Mouse (Mus musculus) liver, postnatal 0 days (tissue): ENCODE data around the gene Ubac1. TPM values are rescaled to one million over a fixed set of nuclear protein-coding genes. Genes with fewer than 3 reads are reported as not detected.

ENCODE experiments used
- ATAC-seq: fragments of 200-750 bp; cut with Nextera tagmentation; 2 replicates; pipeline ENCODE4 v1.8.0; 2017; ENCODE audit warnings: mild to moderate bottlenecking, moderate library complexity
- DNase-seq: peaks from one replicate; pipeline ENCODE4 v3.0.0-alpha.2; 2016
- H3K27ac ChIP-seq: fragments of 300-500 bp; sonication (generic); 2 replicates; pipeline ENCODE4 v1.5.1; 2014; ENCODE audit warnings: antibody characterized with exemption, moderate library complexity, mild to moderate bottlenecking, low read depth
- H3K27me3 ChIP-seq: fragments of 300-500 bp; sonication (generic); 2 replicates; pipeline ENCODE4 v1.6.1; 2014; ENCODE audit warnings: low read length, control low read depth, mixed read lengths; ENCODE audit not compliant: insufficient read depth
- H3K36me3 ChIP-seq: fragments of 300-500 bp; sonication (generic); replicated peaks from 2 replicates; pipeline ENCODE4 v1.6.1; 2014; ENCODE audit warnings: mild to moderate bottlenecking, control low read depth, low read length, moderate library complexity, mixed read lengths; ENCODE audit not compliant: insufficient read depth
- H3K4me1 ChIP-seq: fragments of 300-500 bp; sonication (generic); 2 replicates; pipeline ENCODE4 v1.6.1; 2014; ENCODE audit warnings: antibody characterized with exemption, mild to moderate bottlenecking, control low read depth; ENCODE audit not compliant: insufficient read depth
- H3K4me2 ChIP-seq: fragments of 300-500 bp; sonication (generic); 2 replicates; pipeline ENCODE4 v1.6.1; 2014; ENCODE audit warnings: low read depth, mild to moderate bottlenecking, low read length, moderate library complexity, mixed read lengths
- H3K4me3 ChIP-seq: fragments of 300-500 bp; sonication (generic); 2 replicates; pipeline ENCODE4 v1.5.1; 2014; ENCODE audit warnings: low read depth, low read length
- H3K9ac ChIP-seq: fragments of 300-500 bp; sonication (generic); replicated peaks from 2 replicates; pipeline ENCODE4 v1.6.1; 2014; ENCODE audit warnings: mild to moderate bottlenecking, moderate library complexity
- H3K9me3 ChIP-seq: fragments of 300-500 bp; sonication (generic); 2 replicates; pipeline ENCODE4 v1.6.1; 2016; ENCODE audit warnings: mild to moderate bottlenecking, control low read depth, low read length, mixed read lengths
- CTCF ChIP-seq: sonication (generic); IDR thresholded peaks from 2 replicates; pipeline ENCODE4 v1.5.1; 2016; ENCODE audit warnings: antibody characterized with exemption, low read depth
- EP300 ChIP-seq: IDR thresholded peaks from 2 replicates; pipeline ENCODE4 v1.6.1; 2016; ENCODE audit warnings: antibody characterized with exemption, low read depth, mild to moderate bottlenecking
- WGBS: fragments of 180-500 bp; shearing (Covaris S2); extraction: QIAGEN DNeasy Blood & Tissue Kit; methylation state at CpG from one replicate; pipeline ENCODE4 v1.1.7; 2014; ENCODE audit not compliant: insufficient replicate concordance; 5-methylcytosine and 5-hydroxymethylcytosine counted together
- polyA plus RNA-seq: library from polyadenylated mRNA; unstranded; fragments of >200 nt; fragmentation: Nextera tagmentation; extraction: Ambion mirVana; gene quantifications from 2 replicates; pipeline ENCODE4 v1.2.1, GENCODE M21; 2015

Ubac1 gene
- polyA plus RNA-seq, 1 experiment from 2014 or later: 183 TPM

- no peaks in the 10 kb centered on the region for H3K9me3 ChIP-seq
- no peaks in the 10 kb centered on the region for H3K36me3 ChIP-seq
- peak overlapping the region; percentile 69 for H3K4me3 ChIP-seq
- TF ChIP-seq CTCF (no peak), EP300 (no peak)
- H3K9ac ChIP-seq: peak overlapping the region; percentile 79
- peak overlapping the region; percentile 78 for H3K27ac ChIP-seq
- peaks cover 15% of the 10 kb centered on the region for H3K4me1 ChIP-seq
- under 1% methylated on average over 60 of the region's 76 CpGs for WGBS
- H3K4me2 ChIP-seq: peak overlapping the region; percentile 94
- peak; percentile 53 for DNase-seq
- peak; percentile 34 for ATAC-seq
- H3K27me3 ChIP-seq: no peaks in the 10 kb centered on the region
Measured at GRCm38 (mm10) chr2:25982426-25983091, 39.0 kb downstream of the Ubac1 start.

- Histone ChIP-seq H3K9ac (peak overlapping the region; percentile 79), H3K27me3 (no peaks in the 10 kb centered on the region), H3K4me3 (peak overlapping the region; percentile 69), H3K27ac (no peak overlapping the region), H3K36me3 (no peaks in the 10 kb centered on the region), H3K9me3 (no peaks in the 10 kb centered on the region), H3K4me1 (peaks cover 15% of the 10 kb centered on the region), H3K4me2 (peak overlapping the region; percentile 94)
- 3% methylated on average over 16 of the region's 16 CpGs for WGBS
- TF ChIP-seq CTCF (no peak), EP300 (no peak)
- ATAC-seq (no peak), DNase-seq (peak; percentile 64)
Measured at GRCm38 (mm10) chr2:25982052-25982425, 39.5 kb downstream of the Ubac1 start.

- WGBS: 73% methylated on average over 4 of the region's 4 CpGs
- TF ChIP-seq CTCF (no peak), EP300 (no peak)
- Histone ChIP-seq H3K9me3 (no peaks in the 10 kb centered on the region), H3K9ac (no peak overlapping the region), H3K36me3 (no peaks in the 10 kb centered on the region), H3K4me1 (peaks cover 13% of the 10 kb centered on the region), H3K27ac (no peak overlapping the region), H3K4me2 (no peak overlapping the region), H3K27me3 (no peaks in the 10 kb centered on the region), H3K4me3 (no peak overlapping the region)
- DNase-seq: no peak
- no peak for ATAC-seq
Measured at GRCm38 (mm10) chr2:25978997-25979396, 42.5 kb downstream of the Ubac1 start.

- Histone ChIP-seq H3K9ac (no peak overlapping the region), H3K27me3 (no peaks in the 10 kb centered on the region), H3K27ac (no peak overlapping the region), H3K4me2 (no peak overlapping the region), H3K36me3 (no peaks in the 10 kb centered on the region), H3K4me1 (peaks cover 8% of the 10 kb centered on the region), H3K4me3 (no peak overlapping the region), H3K9me3 (no peaks in the 10 kb centered on the region)
- no peak for DNase-seq
- ATAC-seq: no peak
- TF ChIP-seq EP300: no peak
- WGBS: 78% methylated on average over 7 of the region's 7 CpGs
Measured at GRCm38 (mm10) chr2:25977587-25978239, 43.8 kb downstream of the Ubac1 start.

GRCm38 (mm10) chr2:25975141-25975770, 46.3 kb downstream of the Ubac1 start:
- Histone ChIP-seq H3K27me3 (no peaks in the 10 kb centered on the region), H3K4me2 (no peak overlapping the region), H3K9ac (no peak overlapping the region), H3K4me1 (peaks cover 11% of the 10 kb centered on the region), H3K27ac (no peak overlapping the region), H3K36me3 (no peaks in the 10 kb centered on the region), H3K9me3 (no peaks in the 10 kb centered on the region), H3K4me3 (no peak overlapping the region)
- DNase-seq (no peak), ATAC-seq (no peak)
- 79% methylated on average over 4 of the region's 4 CpGs for WGBS
- TF ChIP-seq CTCF (no peak), EP300 (no peak)

GRCm38 (mm10) chr2:25970426-25970825, 51.1 kb downstream of the Ubac1 start:
- Histone ChIP-seq H3K4me3 (no peak overlapping the region), H3K36me3 (peaks cover 7% of the 10 kb centered on the region), H3K27ac (0 out of 2 replicates have a peak overlapping the region, but pooled peaks have one; percentile 22), H3K27me3 (no peaks in the 10 kb centered on the region), H3K9me3 (no peaks in the 10 kb centered on the region), H3K9ac (no peak overlapping the region; the same call in 1 of the 2 replicates), H3K4me1 (peaks cover 9% of the 10 kb centered on the region), H3K4me2 (no peak overlapping the region)
- WGBS: 54% methylated on average over 2 of the region's 2 CpGs
- no peak for DNase-seq
- TF ChIP-seq CTCF (no peak), EP300 (no peak)
- ATAC-seq: no peak
